Mouse (Mus musculus): ENCODE measurements around the gene Ddx4.

DNA sequence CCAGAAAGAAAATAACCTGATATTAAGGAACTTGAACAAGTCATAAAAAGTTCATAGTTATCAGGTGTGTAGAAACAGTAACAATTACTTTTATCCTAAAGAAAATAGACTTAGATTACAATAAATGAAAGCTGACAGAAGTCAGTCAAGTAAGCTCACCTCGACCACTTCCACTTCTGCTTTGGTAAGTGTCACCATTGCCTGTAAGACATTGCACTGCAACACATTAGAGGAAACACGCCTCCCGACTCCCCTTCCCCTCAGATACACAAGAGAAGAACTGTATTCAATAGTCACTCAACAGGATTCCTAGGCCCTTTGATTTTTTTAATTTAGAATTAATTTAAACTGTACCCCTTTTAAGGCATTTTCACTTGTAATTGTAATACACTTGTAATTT lies 27.7 kb downstream of the Ddx4 start:
- TF ChIP-seq CTCF (conservative IDR thresholded peaks at IDR 0.05; ENCODE audit: insufficient read depth, insufficient read length, low read depth, low read length) (no peak), POLR2A (IDR thresholded peaks at IDR 0.05; ENCODE audit: low read depth, low read length) (no peak)
